Mouse (Mus musculus): ENCODE results near the gene Vmn1r220. TPM values are rescaled to one million over a fixed set of nuclear protein-coding genes. Genes with fewer than 3 reads are reported as not detected.
"Not testable (repeated sequence)": the region's sequence is repeated elsewhere in the genome, so short reads cannot be mapped to it uniquely, and the experiment has no call there.

Gene Vmn1r220
- polyA plus RNA-seq (2016; fragmentation: Nextera tagmentation; extraction: Ambion mirVana) = not detected in 2 replicates

DNA sequence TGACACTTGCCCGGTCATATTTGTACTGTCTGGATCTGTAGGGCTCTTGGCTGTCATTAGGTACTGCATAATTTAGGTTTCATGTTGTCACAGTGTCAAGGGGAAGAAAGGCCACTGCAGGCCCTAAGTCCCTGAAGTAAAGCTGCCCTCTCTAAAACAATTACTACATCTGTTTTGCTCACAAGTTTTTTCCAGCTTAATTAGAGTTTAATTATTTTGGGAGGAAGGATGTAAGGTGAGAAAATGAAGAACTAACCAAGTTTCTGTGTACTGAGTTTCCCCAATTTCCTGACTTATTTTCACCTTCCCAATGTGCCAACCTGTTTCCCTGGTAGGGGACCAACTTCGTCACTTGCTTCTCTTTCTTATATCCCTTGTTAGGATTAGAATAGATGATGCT is at the start of gene Vmn1r220:
TSS of gene Vmn1r220 (minus strand) at position 101 of the 400 bp plus-strand sequence.
- Histone ChIP-seq H3K4me2 (no peak within 1 kb of the TSS), H3K36me3 (no peaks in the 10 kb centered on the region), H3K9me3 (replicated peaks) (no peaks in the 10 kb centered on the region), H3K27me3 (replicated peaks) (no peaks in the 10 kb centered on the region), H3K4me3 (no peak within 1 kb of the TSS), H3K27ac (no peak within 1 kb of the TSS), H3K9ac (no peak within 1 kb of the TSS), H3K4me1 (no peaks in the 10 kb centered on the region)
- WGBS (ENCODE audit: insufficient replicate concordance) = 49% methylated on average over 2 of the region's 2 CpGs
- no peak for ATAC-seq

DNA sequence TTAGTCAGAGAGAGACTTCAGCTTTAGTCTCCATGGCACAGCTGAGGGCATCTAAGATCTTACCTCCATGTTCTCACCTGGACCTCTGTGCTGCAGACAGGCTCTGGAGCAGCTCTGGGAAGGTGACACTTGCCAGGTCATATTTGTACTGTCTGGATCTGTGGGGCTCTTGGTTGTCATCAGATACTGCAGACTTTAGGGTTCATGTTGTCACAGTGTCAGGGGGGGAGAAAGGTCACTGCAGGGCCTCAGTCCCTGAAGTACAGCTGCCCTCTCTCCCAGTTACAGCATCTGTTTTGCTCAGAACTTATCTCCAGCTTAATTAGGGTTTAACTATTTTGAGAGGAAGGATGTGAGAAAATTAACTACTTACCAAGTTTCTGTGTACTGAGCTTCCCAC is 48.1 kb upstream of the Vmn1r220 start, which contains the start of gene Vmn1r222:
TSS of gene Vmn1r222 (minus strand) at position 101 of the 400 bp plus-strand sequence.
- H3K4me2 ChIP-seq; H3K4me3 ChIP-seq; ATAC-seq; H3K27ac ChIP-seq; H3K4me1 ChIP-seq; H3K9ac ChIP-seq; H3K9me3 ChIP-seq (replicated peaks); H3K36me3 ChIP-seq; H3K27me3 ChIP-seq (replicated peaks): not testable (repeated sequence)

DNA sequence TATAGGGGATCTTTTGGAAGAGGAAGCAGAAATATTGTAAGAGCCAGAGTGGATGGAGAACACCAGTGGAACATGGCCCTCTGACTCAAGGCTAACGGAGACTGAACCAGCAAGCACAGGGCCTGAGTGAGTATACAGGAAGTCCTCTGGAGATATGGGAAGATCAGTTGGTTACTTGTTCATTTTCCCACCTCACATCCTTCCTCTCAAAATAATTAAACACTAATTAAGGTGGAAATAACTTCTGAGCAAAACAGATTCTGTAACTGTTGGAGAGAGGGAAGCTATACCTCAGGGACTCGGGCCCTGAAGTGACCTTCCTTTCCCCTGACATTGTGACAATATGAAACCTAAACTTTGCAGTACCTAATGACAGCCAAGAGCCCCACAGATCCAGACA is 26.1 kb upstream of the Vmn1r220 start, which contains the start of gene Vmn1r221:
TSS of gene Vmn1r221 (plus strand) at position 301 of the 400 bp plus-strand sequence.
- H3K36me3 ChIP-seq; H3K27ac ChIP-seq; H3K4me2 ChIP-seq; H3K9me3 ChIP-seq (replicated peaks); ATAC-seq; H3K27me3 ChIP-seq (replicated peaks); H3K4me3 ChIP-seq; H3K9ac ChIP-seq; H3K4me1 ChIP-seq: not testable (repeated sequence)
- WGBS (ENCODE audit: insufficient replicate concordance) = 56% methylated on average over 2 of the region's 2 CpGs

DNA sequence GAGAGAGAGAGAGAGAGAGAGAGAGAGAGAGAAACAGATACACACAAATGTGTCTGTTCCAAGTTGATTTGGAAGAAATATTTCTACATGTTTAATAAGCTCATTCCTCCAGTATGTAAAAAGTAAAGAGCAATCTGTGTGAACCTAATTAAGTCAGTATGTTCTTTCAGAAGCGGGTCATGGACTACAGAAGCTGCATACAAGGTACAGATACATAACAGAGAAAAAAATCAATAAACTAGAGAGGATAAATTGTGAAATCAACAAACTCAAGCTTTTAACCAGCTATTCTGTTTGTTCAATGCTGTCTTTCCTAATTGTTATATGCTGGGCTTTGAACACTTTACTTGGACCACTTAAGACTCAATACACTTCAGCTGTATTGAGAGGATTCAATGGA is 16.1 kb upstream of the Vmn1r220 start:
- not testable (repeated sequence) for H3K4me3 ChIP-seq; ATAC-seq; H3K27ac ChIP-seq; H3K36me3 ChIP-seq; H3K4me2 ChIP-seq; H3K9ac ChIP-seq; H3K9me3 ChIP-seq (replicated peaks); H3K4me1 ChIP-seq; H3K27me3 ChIP-seq (replicated peaks)
- 37% methylated on average over 1 of the region's 1 CpGs for WGBS (ENCODE audit: insufficient replicate concordance)

DNA sequence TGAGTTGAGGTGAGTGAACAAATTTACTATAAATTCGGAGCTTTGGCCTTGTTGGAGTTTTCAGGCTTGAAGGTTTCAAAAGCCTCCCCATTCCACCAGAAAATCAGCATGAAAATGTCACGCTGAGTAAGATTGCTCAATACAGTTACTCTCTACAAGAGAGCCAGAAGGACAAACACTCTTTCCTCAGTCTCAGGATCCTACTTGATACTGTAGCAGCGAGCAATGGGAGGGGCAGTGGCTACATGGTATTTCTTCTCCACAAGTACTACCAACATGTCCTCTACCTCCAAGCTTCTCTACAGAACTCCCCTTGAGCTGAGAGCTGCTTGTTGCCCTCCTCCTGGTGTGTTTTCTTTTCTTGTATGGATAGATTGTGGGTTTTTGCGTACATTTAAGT is 21.3 kb downstream of the Vmn1r220 start:
- not testable (repeated sequence) for H3K4me1 ChIP-seq, H3K36me3 ChIP-seq
- WGBS (ENCODE audit: insufficient replicate concordance) = 56% methylated on average over 4 of the region's 4 CpGs

DNA sequence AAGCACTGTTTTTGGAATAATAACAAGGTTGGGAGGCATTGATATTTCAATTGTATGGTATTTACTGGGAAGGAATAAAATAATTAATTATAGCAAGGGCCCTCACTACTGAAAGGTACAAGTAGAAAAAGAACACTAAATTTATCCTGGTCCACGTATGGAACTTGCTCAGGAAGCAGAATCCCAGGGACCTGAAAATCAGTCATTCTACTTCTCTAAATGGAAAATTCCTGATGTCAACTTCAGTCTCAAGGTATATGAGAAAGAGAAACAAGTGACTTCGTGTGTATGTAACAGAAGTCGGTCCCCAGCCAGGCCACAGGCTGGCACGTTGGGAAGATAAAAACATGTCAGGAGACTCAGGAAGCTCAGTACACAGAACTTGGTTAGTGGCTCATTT is 28.8 kb downstream of the Vmn1r220 start, which contains the start of gene Vmn1r219:
TSS of gene Vmn1r219 (plus strand) at position 301 of the 400 bp plus-strand sequence.
- H3K36me3 ChIP-seq = no peaks in the 10 kb centered on the region
- H3K4me3 ChIP-seq = no peak within 1 kb of the TSS
- no peaks in the 10 kb centered on the region for H3K27me3 ChIP-seq (replicated peaks)
- no peak within 1 kb of the TSS for H3K27ac ChIP-seq
- no peak for ATAC-seq
- H3K4me1 ChIP-seq = no peaks in the 10 kb centered on the region
- WGBS (ENCODE audit: insufficient replicate concordance) = 49% methylated on average over 4 of the region's 4 CpGs
- H3K4me2 ChIP-seq = no peak within 1 kb of the TSS
- no peak within 1 kb of the TSS for H3K9ac ChIP-seq
- no peaks in the 10 kb centered on the region for H3K9me3 ChIP-seq (replicated peaks)

More for the DNA sequence above, 21.3 kb downstream of the Vmn1r220 start:
- not testable (repeated sequence) for H3K27me3 ChIP-seq (replicated peaks); H3K4me2 ChIP-seq; ATAC-seq; H3K9ac ChIP-seq; H3K27ac ChIP-seq; H3K9me3 ChIP-seq (replicated peaks); H3K4me3 ChIP-seq

DNA sequence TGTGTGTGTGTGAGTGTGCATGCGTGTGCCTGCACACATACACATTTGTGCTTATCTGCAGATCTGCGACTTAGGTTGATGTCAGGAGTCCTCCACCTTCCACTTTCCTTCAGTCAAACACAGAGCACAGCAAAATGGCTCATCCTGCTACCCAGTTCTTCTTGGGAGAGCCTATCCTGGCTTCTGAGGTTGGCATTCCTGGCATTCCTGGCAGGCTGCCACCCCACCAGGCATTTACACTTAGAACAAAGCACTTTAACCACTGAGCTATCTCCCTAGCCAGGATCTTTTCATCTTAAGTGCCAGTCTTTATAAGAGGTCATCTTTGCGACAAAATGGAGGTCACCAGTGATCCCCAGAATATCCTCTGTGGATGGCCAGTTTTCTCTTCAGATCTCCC is 29.9 kb downstream of the Vmn1r220 start:
- no peak overlapping the region for H3K4me3 ChIP-seq
- H3K27me3 ChIP-seq (replicated peaks) = no peaks in the 10 kb centered on the region
- no peak overlapping the region for H3K9ac ChIP-seq
- no peaks in the 10 kb centered on the region for H3K36me3 ChIP-seq
- H3K27ac ChIP-seq = no peak overlapping the region
- WGBS (ENCODE audit: insufficient replicate concordance) = 41% methylated on average over 3 of the region's 3 CpGs
- no peaks in the 10 kb centered on the region for H3K4me1 ChIP-seq
- no peak for ATAC-seq
- H3K4me2 ChIP-seq = no peak overlapping the region
- H3K9me3 ChIP-seq (replicated peaks) = no peaks in the 10 kb centered on the region

DNA sequence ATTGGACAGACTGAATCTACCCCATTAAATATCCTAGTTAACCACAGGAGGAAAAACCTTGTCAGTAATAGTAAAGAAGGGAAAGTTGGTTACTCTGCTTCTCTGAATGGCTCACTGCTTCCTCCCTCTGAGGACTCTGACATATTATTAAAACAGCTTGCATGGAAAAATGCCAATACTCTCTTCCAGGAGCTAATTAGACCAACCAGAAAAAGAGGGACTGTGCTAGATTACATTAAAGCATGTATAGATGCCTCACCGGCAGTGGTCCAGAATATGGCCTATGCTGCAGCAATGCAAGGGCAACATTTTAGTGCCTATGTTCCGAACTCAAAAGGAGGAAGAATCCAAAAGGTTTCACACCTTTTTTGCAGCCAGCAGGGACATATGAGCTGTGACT is 48.9 kb downstream of the Vmn1r220 start:
- Histone ChIP-seq H3K36me3 (no peaks in the 10 kb centered on the region), H3K4me3 (no peak overlapping the region), H3K4me1 (no peaks in the 10 kb centered on the region), H3K27me3 (replicated peaks) (no peaks in the 10 kb centered on the region), H3K9ac (no peak overlapping the region), H3K9me3 (replicated peaks) (no peaks in the 10 kb centered on the region), H3K4me2 (no peak overlapping the region), H3K27ac (no peak overlapping the region)
- ATAC-seq = no peak
- WGBS (ENCODE audit: insufficient replicate concordance) = 81% methylated on average over 2 of the region's 2 CpGs

DNA sequence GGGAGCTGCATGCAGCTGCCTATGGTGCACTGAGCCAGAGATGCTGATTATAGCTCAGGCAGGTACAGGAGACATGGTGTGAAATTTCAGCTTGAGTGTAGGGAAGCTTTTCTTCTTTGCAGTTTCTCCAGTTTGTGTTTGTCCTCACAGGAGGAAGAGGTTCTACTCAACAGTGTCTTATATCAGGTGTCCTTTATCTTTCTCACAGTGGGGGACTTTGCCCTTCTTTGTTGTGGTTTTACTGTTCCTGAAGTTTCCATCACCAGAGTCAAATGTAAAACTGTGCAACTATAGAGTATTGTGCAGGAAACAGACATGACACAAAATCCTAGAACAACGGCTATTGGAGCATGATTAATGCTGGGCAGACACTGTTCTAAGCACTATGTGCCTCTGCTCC is 54.3 kb downstream of the Vmn1r220 start:
- Histone ChIP-seq H3K9ac (no peak overlapping the region), H3K4me1 (no peaks in the 10 kb centered on the region), H3K36me3 (no peaks in the 10 kb centered on the region), H3K9me3 (replicated peaks) (no peaks in the 10 kb centered on the region), H3K4me3 (no peak overlapping the region), H3K27me3 (replicated peaks) (no peaks in the 10 kb centered on the region), H3K4me2 (no peak overlapping the region), H3K27ac (no peak overlapping the region)
- 61% methylated on average over 1 of the region's 1 CpGs for WGBS (ENCODE audit: insufficient replicate concordance)
- no peak for ATAC-seq

DNA sequence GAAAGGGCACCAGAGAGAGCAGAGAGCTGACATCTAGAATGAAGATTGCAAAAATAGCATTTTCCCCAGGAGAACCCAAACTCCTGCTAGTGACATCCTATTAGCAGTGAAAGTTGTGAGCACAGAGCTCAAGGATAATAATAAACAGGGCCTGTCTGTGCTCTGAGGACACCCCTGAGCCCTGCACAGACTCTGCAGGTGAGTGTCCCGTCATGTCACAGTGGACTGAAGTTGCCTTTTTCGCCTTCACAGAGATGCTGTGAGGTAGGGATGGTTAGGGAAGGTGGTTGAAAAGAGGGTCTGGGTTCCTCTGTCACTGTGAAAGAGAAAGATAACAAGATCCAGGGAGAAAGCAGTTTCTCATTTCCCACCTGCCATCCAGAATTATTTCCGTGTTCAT is 54.7 kb downstream of the Vmn1r220 start, which contains the start of gene Vmn1r218:
TSS of gene Vmn1r218 (plus strand) at position 57 of the 400 bp plus-strand sequence.
- WGBS (ENCODE audit: insufficient replicate concordance) = 46% methylated on average over 3 of the region's 3 CpGs
- H3K4me2 ChIP-seq = no peak within 1 kb of the TSS

More for the DNA sequence above, 54.7 kb downstream of the Vmn1r220 start, which contains the start of gene Vmn1r218:
- no peak for ATAC-seq
- H3K9ac ChIP-seq = no peak within 1 kb of the TSS
- H3K36me3 ChIP-seq = no peaks in the 10 kb centered on the region
- H3K9me3 ChIP-seq (replicated peaks) = no peaks in the 10 kb centered on the region
- H3K4me3 ChIP-seq = no peak within 1 kb of the TSS
- H3K27me3 ChIP-seq (replicated peaks) = no peaks in the 10 kb centered on the region
- H3K4me1 ChIP-seq = no peaks in the 10 kb centered on the region
- no peak within 1 kb of the TSS for H3K27ac ChIP-seq

Other genes starting within 250 kb of the Vmn1r220 start
- not detected in 2 replicates for gene Vmn1r213, start 180.3 kb downstream of the Vmn1r220 start, polyA plus RNA-seq (2016; fragmentation: Nextera tagmentation; extraction: Ambion mirVana)
- gene Vmn1r214, start 157.6 kb downstream of the Vmn1r220 start, polyA plus RNA-seq (2016; fragmentation: Nextera tagmentation; extraction: Ambion mirVana) = not detected in 2 replicates
- not detected in 2 replicates for gene Vmn1r215, start 120.0 kb downstream of the Vmn1r220 start, polyA plus RNA-seq (2016; fragmentation: Nextera tagmentation; extraction: Ambion mirVana)
- gene Vmn1r217, start 69.7 kb downstream of the Vmn1r220 start, polyA plus RNA-seq (2016; fragmentation: Nextera tagmentation; extraction: Ambion mirVana) = not detected in 2 replicates
- not detected in 2 replicates for gene Vmn1r218, start 54.8 kb downstream of the Vmn1r220 start, polyA plus RNA-seq (2016; fragmentation: Nextera tagmentation; extraction: Ambion mirVana)
- not detected in 2 replicates for gene Vmn1r219, start 28.7 kb downstream of the Vmn1r220 start, polyA plus RNA-seq (2016; fragmentation: Nextera tagmentation; extraction: Ambion mirVana)
- not detected in 2 replicates for gene Vmn1r221, start 26.2 kb upstream of the Vmn1r220 start, polyA plus RNA-seq (2016; fragmentation: Nextera tagmentation; extraction: Ambion mirVana)
- gene Vmn1r222, start 48.0 kb upstream of the Vmn1r220 start, polyA plus RNA-seq (2016; fragmentation: Nextera tagmentation; extraction: Ambion mirVana) = not detected in 2 replicates
- not detected in 2 replicates for gene Vmn1r223, start 59.2 kb upstream of the Vmn1r220 start, polyA plus RNA-seq (2016; fragmentation: Nextera tagmentation; extraction: Ambion mirVana)
- 19.5 and 21.6 TPM in 2 replicates for gene Zfp322a, start 181.2 kb upstream of the Vmn1r220 start, polyA plus RNA-seq (2016; fragmentation: Nextera tagmentation; extraction: Ambion mirVana)
- 8.8 and 9.6 TPM in 2 replicates for gene Abt1, start 235.9 kb upstream of the Vmn1r220 start, polyA plus RNA-seq (2016; fragmentation: Nextera tagmentation; extraction: Ambion mirVana)

All from liver, embryonic 12.5 days (tissue).